16 mouse cellular contexts compared by ENCODE assay signal in the genomic region with DNA sequence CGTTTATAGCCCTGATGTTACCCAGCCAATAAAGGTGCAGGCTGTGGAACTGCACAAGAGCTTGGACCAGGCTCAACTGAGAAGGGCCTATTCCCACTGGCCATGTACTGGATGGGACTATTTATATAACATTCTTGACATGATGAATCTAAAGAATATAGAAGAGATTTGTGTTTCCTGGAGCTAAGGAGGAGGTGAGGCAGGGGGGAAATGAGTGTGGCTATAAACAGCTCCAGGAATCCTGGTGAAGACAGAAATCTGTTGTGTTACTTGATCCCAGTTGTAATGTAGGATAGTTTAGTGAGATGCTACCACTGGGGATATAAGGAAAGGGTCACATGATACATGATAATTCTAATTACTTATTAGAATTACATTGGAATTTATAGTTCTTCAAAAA.
"Had no signal": no experiment of that assay in that cellular context is flagged by ENCODE, and none has a peak within 500 bp of the region (broad histone marks: within the 10 kb centered on the region; RNA-seq: fewer than 3 reads in every experiment).

No protein-coding gene starts in this region.

- DNase-seq: kidney, adult 11 months; kidney, adult 9 months; kidney, postnatal 36 days; lung, adult 2 months; lung, postnatal 36 days; midbrain, embryonic 14.5 days; thymus, postnatal 36 days had no signal

- H3K4me3 ChIP-seq: limb, embryonic 10.5 days; liver, embryonic 15.5 days; myocyte; neural tube, embryonic 15.5 days; stomach, embryonic 15.5 days had no signal

- H3K9me3 ChIP-seq: limb, embryonic 10.5 days; liver, embryonic 15.5 days; neural tube, embryonic 15.5 days; stomach, embryonic 15.5 days had no signal

- H3K4me1 ChIP-seq: limb, embryonic 10.5 days; liver, embryonic 15.5 days; neural tube, embryonic 15.5 days; stomach, embryonic 15.5 days had no signal

- H3K4me2 ChIP-seq: liver, embryonic 11.5 days; liver, embryonic 15.5 days; neural tube, embryonic 15.5 days; stomach, embryonic 15.5 days had no signal

- H3K27me3 ChIP-seq: liver, embryonic 15.5 days; neural tube, embryonic 15.5 days; stomach, embryonic 15.5 days had no signal

- H3K27ac ChIP-seq: kidney, postnatal 0 days; limb, embryonic 10.5 days; liver, embryonic 15.5 days; neural tube, embryonic 15.5 days; stomach, embryonic 15.5 days had no signal

- H3K36me3 ChIP-seq: limb, embryonic 10.5 days; liver, embryonic 15.5 days; neural tube, embryonic 15.5 days; stomach, embryonic 15.5 days had no signal

- ATAC-seq: inflammation-experienced regulatory T-cells, adult 6 months; lung, postnatal 0 days had no signal

- H3K9ac ChIP-seq: liver, embryonic 15.5 days; neural tube, embryonic 15.5 days; stomach, embryonic 15.5 days had no signal
